Mouse (Mus musculus): ENCODE results near the gene Emc9.

DNA sequence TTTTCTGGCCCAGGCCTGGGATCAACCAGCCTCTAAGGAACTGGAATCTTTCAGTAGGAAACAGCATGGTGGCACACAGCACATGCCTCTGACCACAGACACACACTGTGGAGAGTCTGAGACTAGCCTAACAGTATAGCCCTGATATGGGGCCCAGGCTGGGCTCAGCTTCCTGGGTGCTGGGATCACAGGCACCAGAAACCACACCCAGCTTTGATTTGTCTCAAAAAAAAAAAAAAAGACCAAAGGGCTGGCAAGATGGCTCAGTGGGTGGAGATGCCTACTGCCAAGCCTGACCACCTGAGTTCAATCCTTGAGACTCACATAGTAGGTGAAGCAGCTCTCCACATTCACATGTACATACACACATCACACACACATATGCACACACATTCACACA, 30.5 kb downstream of the Emc9 start:
- no peak for TF ChIP-seq CTCF (IDR thresholded peaks at IDR 0.05; ENCODE audit: low read depth)
- TF ChIP-seq EP300 (IDR thresholded peaks at IDR 0.05; ENCODE audit: low read depth) = no peak

Measured in heart, postnatal 0 days (tissue).